Comparison of ENCODE assay signal across 8 mouse cellular contexts in the genomic region with DNA sequence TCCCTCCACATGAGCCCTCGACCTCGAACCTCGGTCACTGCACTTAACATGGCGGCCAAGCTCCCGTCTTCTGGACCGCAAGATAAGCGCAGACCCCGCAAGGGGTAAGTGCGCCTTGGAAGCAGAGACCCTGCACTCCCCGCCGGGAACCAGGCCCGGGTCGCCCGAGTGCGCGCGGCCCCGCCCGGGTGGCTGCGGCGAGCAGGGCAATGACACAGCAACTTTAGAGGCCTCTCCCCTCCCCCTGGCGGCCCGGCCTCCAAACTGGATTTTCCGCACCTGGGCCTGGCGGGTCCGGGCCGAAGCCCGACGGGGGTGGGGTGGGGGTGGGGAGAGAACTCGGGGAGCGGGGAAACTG. TPM values are rescaled to one million over a fixed set of nuclear protein-coding genes. Genes with fewer than 3 reads are reported as not detected.
DNase-seq lines count a peak whose midpoint lies in the region; ATAC-seq and TF ChIP-seq lines count a peak whose summit lies in the region.

No protein-coding gene starts in this region.

- no peaks in the 10 kb centered on the region for H3K9me3 ChIP-seq in liver, embryonic 11.5 days (ENCODE audit: control insufficient read depth, low read length)

- H3K4me2 ChIP-seq in liver, embryonic 11.5 days, result peak overlapping the region; percentile 97

- peak overlapping the region; percentile 96 for H3K9ac ChIP-seq in liver, embryonic 11.5 days (ENCODE audit: low read depth, low read length)

- peak overlapping the region; percentile 99 for H3K4me3 ChIP-seq in kidney, adult 2 months (ENCODE audit: insufficient read depth, low read depth, low read length)
- peak overlapping the region; percentile 100 for H3K4me3 ChIP-seq in liver, embryonic 11.5 days (ENCODE audit: low read depth, low read length)
- H3K4me3 ChIP-seq in thymus, adult 2 months (ENCODE audit: control insufficient read depth, insufficient read depth, low read length), result peak overlapping the region; percentile 71

- no peak for TF ChIP-seq CTCF in kidney, adult 2 months (conservative IDR thresholded peaks at IDR 0.05; ENCODE audit: insufficient read depth, insufficient read length, low read depth, low read length)
- TF ChIP-seq CTCF in thymus, adult 2 months (IDR thresholded peaks at IDR 0.05; ENCODE audit: borderline replicate concordance, control insufficient read depth, extremely low read depth, insufficient read depth, low read length, poor library complexity), result peak; percentile 29; the same call in 1 of the 2 replicates

- ATAC-seq in granulocyte monocyte progenitor cell, adult 5-6 weeks (replicated peaks; ENCODE audit: poor library complexity, severe bottlenecking), result peak; percentile 6
- peak; percentile 31 for ATAC-seq in liver, embryonic 11.5 days (replicated peaks; ENCODE audit: low FRiP score)

- H3K36me3 ChIP-seq in kidney, adult 2 months (ENCODE audit: control insufficient read depth, insufficient read depth, low read length), result peaks cover 18% of the 10 kb centered on the region
- H3K36me3 ChIP-seq in liver, embryonic 11.5 days (ENCODE audit: control insufficient read depth, insufficient read depth, low read length), result peaks cover 31% of the 10 kb centered on the region
- peaks cover 14% of the 10 kb centered on the region for H3K36me3 ChIP-seq in thymus, adult 2 months (ENCODE audit: control insufficient read depth, insufficient read depth, low read length)

- DNase-seq in layer of hippocampus, adult 11-12 months (ENCODE audit: low spot score), result peak; percentile 84
- DNase-seq in layer of hippocampus, adult 9-10 months (ENCODE audit: low spot score), result no peak
- peak; percentile 69 for DNase-seq in embryo, embryonic 11.5 days (ENCODE audit: low read depth, low spot score)
- DNase-seq in kidney, adult 2 months, result peak; percentile 94
- DNase-seq in liver, embryonic 11.5 days (ENCODE audit: low spot score), result no peak
- DNase-seq in naive thymus-derived CD4-positive, alpha-beta T cell, adult 2 months (ENCODE audit: low read depth), result peak; percentile 79
- DNase-seq in thymus, adult 2 months, result peak; percentile 84

- H3K4me1 ChIP-seq in kidney, adult 2 months (ENCODE audit: control insufficient read depth, insufficient read depth, low read length), result peaks cover 6% of the 10 kb centered on the region
- H3K4me1 ChIP-seq in liver, embryonic 11.5 days (replicated peaks; ENCODE audit: control insufficient read depth, insufficient read depth, low read length), result peaks cover 25% of the 10 kb centered on the region
- peaks cover 17% of the 10 kb centered on the region for H3K4me1 ChIP-seq in thymus, adult 2 months (replicated peaks; ENCODE audit: control insufficient read depth, insufficient read depth, low read length)

- 1% methylated on average over 31 of the region's 31 CpGs for WGBS in kidney, adult 2 months
- WGBS in liver, embryonic 11.5 days, result under 1% methylated on average over 31 of the region's 31 CpGs
- WGBS in thymus, adult 2 months, result under 1% methylated on average over 31 of the region's 31 CpGs

- TF ChIP-seq POLR2A in kidney, adult 2 months (IDR thresholded peaks at IDR 0.05; ENCODE audit: low read depth, low read length), result no peak
- peak; percentile 39 for TF ChIP-seq POLR2A in thymus, adult 2 months (IDR thresholded peaks at IDR 0.05; ENCODE audit: control insufficient read depth, extremely low read depth, insufficient read depth, low read length, poor library complexity)

- no peaks in the 10 kb centered on the region for H3K27me3 ChIP-seq in kidney, adult 2 months (replicated peaks; ENCODE audit: control insufficient read depth, insufficient read depth, low read length)
- no peaks in the 10 kb centered on the region for H3K27me3 ChIP-seq in liver, embryonic 11.5 days (replicated peaks; ENCODE audit: control insufficient read depth, insufficient read depth, low read length)
- no peaks in the 10 kb centered on the region for H3K27me3 ChIP-seq in thymus, adult 2 months (ENCODE audit: control insufficient read depth, insufficient read depth, low read length)

- H3K27ac ChIP-seq in kidney, adult 2 months (ENCODE audit: insufficient read depth, low read depth, low read length), result peak overlapping the region; percentile 100
- H3K27ac ChIP-seq in liver, embryonic 11.5 days (ENCODE audit: low read depth, low read length), result peak overlapping the region; percentile 100
- peak overlapping the region; percentile 98 for H3K27ac ChIP-seq in thymus, adult 2 months (ENCODE audit: control insufficient read depth, insufficient read depth, low read length)

RNA-seq across cellular contexts. Expression of a gene that starts 1.5 kb away (rescaled TPM):
- 97.2 and 116 TPM in 2 replicates for total RNA-seq in granulocyte monocyte progenitor cell, adult 5-6 weeks (2014; fragmentation: Nextera tagmentation)
- 40.2 and 41.8 TPM in 2 replicates for total RNA-seq in granulocyte monocyte progenitor cell, adult 5-6 weeks (2017)
- 30.1 and 37.1 TPM in 2 replicates for polyA plus RNA-seq in kidney, adult 2 months (2012; rRNA removed)
- polyA plus RNA-seq in liver, embryonic 11.5 days (2014; fragmentation: Nextera tagmentation; extraction: Ambion mirVana), result 5.6 and 5.9 TPM in 2 replicates
- polyA plus RNA-seq in thymus, adult 2 months (2012; rRNA removed), result 141 and 177 TPM in 2 replicates

RNA-seq across cellular contexts. Expression of a gene that starts 1.6 kb away (rescaled TPM):
- 165 and 218 TPM in 2 replicates for total RNA-seq in granulocyte monocyte progenitor cell, adult 5-6 weeks (2014; fragmentation: Nextera tagmentation)
- 273 and 284 TPM in 2 replicates for total RNA-seq in granulocyte monocyte progenitor cell, adult 5-6 weeks (2017)
- 110 and 117 TPM in 2 replicates for polyA plus RNA-seq in kidney, adult 2 months (2012; rRNA removed)
- polyA plus RNA-seq in liver, embryonic 11.5 days (2014; fragmentation: Nextera tagmentation; extraction: Ambion mirVana), result 86.1 and 90.8 TPM in 2 replicates
- polyA plus RNA-seq in thymus, adult 2 months (2012; rRNA removed), result 236 and 257 TPM in 2 replicates

RNA-seq across cellular contexts. Expression of a gene that starts 22.3 kb away (rescaled TPM):
- total RNA-seq in granulocyte monocyte progenitor cell, adult 5-6 weeks (2014; fragmentation: Nextera tagmentation), result 3.2 and 3.6 TPM in 2 replicates
- total RNA-seq in granulocyte monocyte progenitor cell, adult 5-6 weeks (2017), result 3.8 and 7.1 TPM in 2 replicates
- 3.2 and 15.6 TPM in 2 replicates for polyA plus RNA-seq in kidney, adult 2 months (2012; rRNA removed)
- polyA plus RNA-seq in liver, embryonic 11.5 days (2014; fragmentation: Nextera tagmentation; extraction: Ambion mirVana), result 0.32 and 0.34 TPM in 2 replicates
- 119 and 123 TPM in 2 replicates for polyA plus RNA-seq in thymus, adult 2 months (2012; rRNA removed)

RNA-seq across cellular contexts. Expression of a gene that starts 28.7 kb away (rescaled TPM):
- 6.4 and 15.0 TPM in 2 replicates for total RNA-seq in granulocyte monocyte progenitor cell, adult 5-6 weeks (2014; fragmentation: Nextera tagmentation)
- 1.7 and 7.6 TPM in 2 replicates for total RNA-seq in granulocyte monocyte progenitor cell, adult 5-6 weeks (2017)
- polyA plus RNA-seq in kidney, adult 2 months (2012; rRNA removed), result 3.1 and 8.5 TPM in 2 replicates
- 0.26 and 0.56 TPM in 2 replicates for polyA plus RNA-seq in liver, embryonic 11.5 days (2014; fragmentation: Nextera tagmentation; extraction: Ambion mirVana)
- 122 and 154 TPM in 2 replicates for polyA plus RNA-seq in thymus, adult 2 months (2012; rRNA removed)

RNA-seq across cellular contexts. Expression of a gene that starts 32.1 kb away (rescaled TPM):
- total RNA-seq in granulocyte monocyte progenitor cell, adult 5-6 weeks (2014; fragmentation: Nextera tagmentation), result 55.3 and 56.9 TPM in 2 replicates
- 47.9 and 48.5 TPM in 2 replicates for total RNA-seq in granulocyte monocyte progenitor cell, adult 5-6 weeks (2017)
- polyA plus RNA-seq in kidney, adult 2 months (2012; rRNA removed), result 72.3 and 80.5 TPM in 2 replicates
- polyA plus RNA-seq in liver, embryonic 11.5 days (2014; fragmentation: Nextera tagmentation; extraction: Ambion mirVana), result 0.19 and 0.43 TPM in 2 replicates
- polyA plus RNA-seq in thymus, adult 2 months (2012; rRNA removed), result 130 and 197 TPM in 2 replicates

Comparison
In these comparisons a context has a peak if more than half of its experiments do, and no peak if none do; other contexts are left out.
1. DNase-seq: peak in layer of hippocampus, adult 11-12 months (single experiment), embryo, embryonic 11.5 days (single experiment), kidney, adult 2 months (single experiment), naive thymus-derived CD4-positive, alpha-beta T cell, adult 2 months (single experiment) and thymus, adult 2 months (single experiment); none in layer of hippocampus, adult 9-10 months (single experiment) and liver, embryonic 11.5 days (single experiment).
2. Peak in every context shown above with its lines, with median percentiles within 50 percentile points of each other: H3K27ac ChIP-seq and H3K4me3 ChIP-seq.